Mouse (Mus musculus): ENCODE data around the gene Capns1. TPM values are rescaled to one million over a fixed set of nuclear protein-coding genes. Genes with fewer than 3 reads are reported as not detected.

The Capns1 gene
- total and polyA plus RNA-seq, 3 experiments: 31.7 to 354 TPM; not detected in 1

DNA sequence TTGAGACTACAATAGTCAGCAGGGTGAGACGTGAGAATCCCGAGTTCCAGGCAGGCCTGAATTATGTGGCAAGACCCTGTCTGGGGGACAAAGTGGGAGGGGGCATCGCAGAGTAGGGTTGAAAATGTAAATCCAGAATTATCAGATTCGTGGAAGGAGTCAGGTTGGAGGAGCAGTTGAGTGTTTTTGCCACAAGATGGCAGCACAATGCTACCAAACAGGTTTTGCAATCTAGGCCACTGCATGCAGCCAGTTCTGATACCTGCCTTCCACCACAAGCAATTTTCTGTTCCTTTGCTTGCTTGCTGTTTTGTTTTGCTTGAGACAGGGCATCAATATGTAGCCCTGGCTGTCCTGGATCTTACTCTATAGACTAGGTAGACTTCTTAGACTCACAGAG is 17.3 kb downstream of the Capns1 start (continued):
- TF ChIP-seq POLR2AphosphoS5 (IDR thresholded peaks at IDR 0.05; ENCODE audit: borderline replicate concordance, low read depth, low read length) (no peak), MAX (IDR thresholded peaks at IDR 0.05; ENCODE audit: low read length) (no peak), JUND (IDR thresholded peaks at IDR 0.05; ENCODE audit: low read depth, low read length) (no peak), CHD2 (IDR thresholded peaks at IDR 0.05; ENCODE audit: low read length) (no peak), MAZ (IDR thresholded peaks at IDR 0.05; ENCODE audit: low read depth, low read length) (no peak), BHLHE40 (IDR thresholded peaks at IDR 0.05; ENCODE audit: borderline replicate concordance, low read depth, low read length) (no peak), USF2 (IDR thresholded peaks at IDR 0.05; ENCODE audit: borderline replicate concordance in 1 of 2, insufficient read depth in 1 of 2, low read depth in 1 of 2, low read length in 2 of 2) (no peak), RCOR1 (IDR thresholded peaks at IDR 0.05; ENCODE audit: low read depth, low read length) (no peak), ZMIZ1 (IDR thresholded peaks at IDR 0.05; ENCODE audit: low read depth, low read length) (no peak), NRF1 (IDR thresholded peaks at IDR 0.05; ENCODE audit: insufficient read depth, low read depth, low read length, poor library complexity, severe bottlenecking) (no peak), MEF2A (IDR thresholded peaks at IDR 0.05; ENCODE audit: extremely low read depth, insufficient replicate concordance, low read depth, low read length, poor library complexity, severe bottlenecking) (no peak), CTCF (IDR thresholded peaks at IDR 0.05 in 2 of 3, conservative IDR thresholded peaks at IDR 0.05 in 1 of 3; ENCODE audit: control insufficient read depth in 1 of 3, insufficient read depth in 1 of 3, low read depth in 2 of 3, low read length in 3 of 3, poor library complexity in 1 of 3, severe bottlenecking in 1 of 3) (peak; percentile 59 to 68 (median 66)), GATA1 (IDR thresholded peaks at IDR 0.05; ENCODE audit: low read depth, low read length) (0 out of 2 replicates have a peak, but pooled peaks have one; percentile 11), POLR2AphosphoS2 (IDR thresholded peaks at IDR 0.05; ENCODE audit: low read length) (no peak), EP300 (IDR thresholded peaks at IDR 0.05; ENCODE audit: low read depth in 1 of 2, low read length in 2 of 2) (no peak)

DNA sequence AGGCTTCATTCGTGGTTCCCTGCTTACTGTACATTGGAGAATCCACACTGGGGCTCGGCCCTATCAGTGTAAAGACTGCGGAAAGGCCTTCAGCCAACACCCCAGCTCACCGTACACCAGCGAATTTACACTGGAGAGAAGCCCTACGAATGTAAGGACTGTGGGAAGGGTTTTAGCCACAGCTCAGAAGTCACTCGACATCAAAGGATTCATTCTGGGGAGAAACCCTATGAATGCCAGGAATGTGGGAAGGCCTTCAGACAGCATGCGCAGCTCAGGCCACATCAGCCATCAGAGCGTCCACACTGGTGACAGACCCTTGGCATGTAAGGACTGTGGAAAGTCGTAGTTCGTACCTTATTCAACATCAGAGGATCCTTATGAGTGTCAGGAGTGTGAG is 20.4 kb downstream of the Capns1 start:
- H3K9me3 ChIP-seq (replicated peaks; ENCODE audit: insufficient read depth, low read length): no peaks in the 10 kb centered on the region
- DNase-seq (ENCODE audit: low read depth, low spot score): no peak
- no peak overlapping the region for H3K9ac ChIP-seq (ENCODE audit: control insufficient read depth, low read depth, low read length, poor library complexity, severe bottlenecking)
- H3K36me3 ChIP-seq (ENCODE audit: control insufficient read depth in 1 of 2, insufficient read depth in 2 of 2, low read length in 2 of 2): no peaks in the 10 kb centered on the region
- no peak for TF ChIP-seq MAZ (IDR thresholded peaks at IDR 0.05; ENCODE audit: low read depth, low read length)
- no peak for TF ChIP-seq UBTF (IDR thresholded peaks at IDR 0.05; ENCODE audit: borderline replicate concordance, insufficient read depth, low read depth, low read length)
- no peaks in the 10 kb centered on the region for H3K4me1 ChIP-seq (ENCODE audit: control insufficient read depth in 1 of 2, insufficient read depth in 2 of 2, low read length in 2 of 2)
- no peaks in the 10 kb centered on the region for H3K79me2 ChIP-seq (ENCODE audit: control insufficient read depth, insufficient read depth, low read length, poor library complexity)
- no peak overlapping the region for H3K4me3 ChIP-seq (ENCODE audit: control insufficient read depth in 1 of 2, insufficient read depth in 1 of 2, low read depth in 2 of 2, low read length in 2 of 2)
- H3K27me3 ChIP-seq (ENCODE audit: control insufficient read depth in 1 of 2, insufficient read depth in 2 of 2, low read length in 2 of 2): no peaks in the 10 kb centered on the region
- no peak overlapping the region for H3K27ac ChIP-seq (ENCODE audit: control insufficient read depth, low read depth, low read length)

DNA sequence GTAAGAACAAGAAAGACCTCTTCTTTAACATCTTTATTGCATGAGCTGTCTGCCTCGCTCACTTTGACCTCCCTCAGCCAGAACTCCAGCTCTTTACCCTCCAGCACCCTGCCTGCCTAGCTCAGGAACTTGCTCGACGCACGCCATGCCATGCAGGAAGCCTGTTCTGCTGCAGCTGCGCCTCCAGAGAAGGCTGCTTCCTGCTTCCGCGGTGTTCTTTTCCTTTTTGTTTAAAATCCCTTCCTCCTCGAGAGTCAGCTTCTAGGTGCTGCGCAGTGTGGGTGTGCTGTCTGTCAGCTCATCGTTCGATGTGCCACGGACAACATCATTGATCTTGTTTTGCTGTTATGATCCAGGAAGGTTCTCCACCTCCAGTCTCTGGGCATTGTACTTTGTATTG is 22.1 kb downstream of the Capns1 start:
- TF ChIP-seq ZMIZ1 (IDR thresholded peaks at IDR 0.05; ENCODE audit: low read depth, low read length) (no peak), TBP (IDR thresholded peaks at IDR 0.05; ENCODE audit: low read depth, low read length) (no peak), MAX (IDR thresholded peaks at IDR 0.05; ENCODE audit: low read length) (no peak), UBTF (IDR thresholded peaks at IDR 0.05; ENCODE audit: borderline replicate concordance, insufficient read depth, low read depth, low read length) (no peak), SIN3A (IDR thresholded peaks at IDR 0.05; ENCODE audit: low read length) (no peak), POLR2AphosphoS5 (IDR thresholded peaks at IDR 0.05; ENCODE audit: borderline replicate concordance, low read depth, low read length) (no peak), RCOR1 (IDR thresholded peaks at IDR 0.05; ENCODE audit: low read depth, low read length) (no peak), POLR2A (IDR thresholded peaks at IDR 0.05; ENCODE audit: control insufficient read depth in 1 of 2, insufficient read depth in 1 of 2, low read depth in 1 of 2, low read length in 2 of 2, poor library complexity in 1 of 2) (no peak), ELF1 (IDR thresholded peaks at IDR 0.05; ENCODE audit: low read depth, low read length) (no peak), MAZ (IDR thresholded peaks at IDR 0.05; ENCODE audit: low read depth, low read length) (no peak), GATA1 (IDR thresholded peaks at IDR 0.05; ENCODE audit: low read depth, low read length) (no peak), CTCF (IDR thresholded peaks at IDR 0.05 in 2 of 3, conservative IDR thresholded peaks at IDR 0.05 in 1 of 3; ENCODE audit: control insufficient read depth in 1 of 3, insufficient read depth in 1 of 3, low read depth in 2 of 3, low read length in 3 of 3, poor library complexity in 1 of 3, severe bottlenecking in 1 of 3) (no peak), KAT2A (conservative IDR thresholded peaks at IDR 0.05; ENCODE audit: low read depth, low read length) (no peak), JUND (IDR thresholded peaks at IDR 0.05; ENCODE audit: low read depth, low read length) (no peak), MYC (IDR thresholded peaks at IDR 0.05; ENCODE audit: low read depth, low read length) (no peak), NELFE (IDR thresholded peaks at IDR 0.05; ENCODE audit: low read depth, low read length) (no peak), POLR2AphosphoS2 (IDR thresholded peaks at IDR 0.05; ENCODE audit: low read length) (no peak), USF1 (IDR thresholded peaks at IDR 0.05; ENCODE audit: low read depth, low read length) (no peak), ETS1 (IDR thresholded peaks at IDR 0.05; ENCODE audit: low read depth, low read length) (no peak), ZKSCAN1 (IDR thresholded peaks at IDR 0.05; ENCODE audit: low read depth, low read length) (no peak)
- no peak overlapping the region for H3K4me3 ChIP-seq (ENCODE audit: control insufficient read depth in 1 of 2, insufficient read depth in 1 of 2, low read depth in 2 of 2, low read length in 2 of 2)

More for the DNA sequence above, 22.1 kb downstream of the Capns1 start:
- Histone ChIP-seq H3K27ac (ENCODE audit: control insufficient read depth, low read depth, low read length) (no peak overlapping the region), H3K27me3 (ENCODE audit: control insufficient read depth in 1 of 2, insufficient read depth in 2 of 2, low read length in 2 of 2) (no peaks in the 10 kb centered on the region), H3K36me3 (ENCODE audit: control insufficient read depth in 1 of 2, insufficient read depth in 2 of 2, low read length in 2 of 2) (no peaks in the 10 kb centered on the region), H3K4me1 (ENCODE audit: control insufficient read depth in 1 of 2, insufficient read depth in 2 of 2, low read length in 2 of 2) (no peaks in the 10 kb centered on the region), H3K79me2 (ENCODE audit: control insufficient read depth, insufficient read depth, low read length, poor library complexity) (no peaks in the 10 kb centered on the region), H3K9me3 (replicated peaks; ENCODE audit: insufficient read depth, low read length) (no peaks in the 10 kb centered on the region), H3K9ac (ENCODE audit: control insufficient read depth, low read depth, low read length, poor library complexity, severe bottlenecking) (no peak overlapping the region)
- DNase-seq (ENCODE audit: low read depth, low spot score): no peak
